Mouse (Mus musculus): Measurements from ENCODE around the gene Pet100. TPM values are rescaled to one million over a fixed set of nuclear protein-coding genes. Genes with fewer than 3 reads are reported as not detected.
A peak's percentile ranks its signal among the peaks of the same experiment; 100 is the strongest.

The Pet100 gene
- polyA plus RNA-seq, 1 experiment from 2014 or later = 104 TPM

GRCm38 (mm10) chr8:3594466-3594865 is 26.9 kb upstream of the Pet100 start:
- ATAC-seq (replicated peaks; ENCODE audit: insufficient number of reproducible peaks, insufficient read depth, low FRiP score, low read depth) = no peak
- Histone ChIP-seq H3K4me3 (no peak overlapping the region), H3K27ac (no peak overlapping the region), H3K4me2 (no peak overlapping the region), H3K36me3 (no peaks in the 10 kb centered on the region), H3K9me3 (replicated peaks) (no peaks in the 10 kb centered on the region), H3K27me3 (no peaks in the 10 kb centered on the region), H3K9ac (no peak overlapping the region), H3K4me1 (replicated peaks) (0 out of 2 replicates have a peak, but pooled peaks cover 4% of the 10 kb centered on the region)
- 85% methylated on average over 2 of the region's 2 CpGs for whole genome bisulfite sequencing

DNA sequence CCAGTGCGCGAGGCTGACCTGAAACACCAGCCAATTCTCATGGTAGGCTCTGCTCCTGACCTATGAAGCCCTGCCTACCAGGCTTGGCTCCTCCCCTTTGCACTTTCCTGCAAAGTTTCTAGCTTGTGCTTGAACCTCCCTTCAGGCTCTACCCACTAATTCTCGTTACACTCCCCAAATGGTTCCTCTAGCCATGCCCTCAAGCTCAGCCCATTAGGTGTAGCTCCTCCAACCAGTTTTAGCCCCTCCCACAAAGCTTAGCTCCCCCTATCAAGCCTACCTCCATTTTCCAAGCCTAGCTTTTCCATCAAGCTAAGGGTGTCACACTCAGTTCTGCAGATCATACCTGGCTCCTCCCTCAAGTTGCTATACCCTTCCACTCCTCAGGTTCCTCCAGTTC is 23.3 kb upstream of the Pet100 start:
- no peak for ATAC-seq (replicated peaks; ENCODE audit: insufficient number of reproducible peaks, insufficient read depth, low FRiP score, low read depth)
- Histone ChIP-seq H3K9ac (no peak overlapping the region), H3K4me1 (replicated peaks) (peaks cover 7% of the 10 kb centered on the region; the same call in 1 of the 2 replicates), H3K9me3 (replicated peaks) (no peaks in the 10 kb centered on the region), H3K4me3 (no peak overlapping the region), H3K36me3 (no peaks in the 10 kb centered on the region), H3K27me3 (no peaks in the 10 kb centered on the region), H3K4me2 (no peak overlapping the region), H3K27ac (no peak overlapping the region)
- WGBS = 62% methylated on average over 3 of the region's 3 CpGs

GRCm38 (mm10) chr8:3599219-3599618 is 22.1 kb upstream of the Pet100 start:
- Histone ChIP-seq H3K4me2 (no peak overlapping the region), H3K27ac (no peak overlapping the region), H3K9me3 (replicated peaks) (no peaks in the 10 kb centered on the region), H3K27me3 (no peaks in the 10 kb centered on the region), H3K4me1 (replicated peaks) (peaks cover 4% of the 10 kb centered on the region; the same call in 1 of the 2 replicates), H3K9ac (no peak overlapping the region), H3K4me3 (no peak overlapping the region), H3K36me3 (no peaks in the 10 kb centered on the region)
- ATAC-seq (replicated peaks; ENCODE audit: insufficient number of reproducible peaks, insufficient read depth, low FRiP score, low read depth) = no peak
- 69% methylated on average over 1 of the region's 1 CpGs for WGBS

DNA sequence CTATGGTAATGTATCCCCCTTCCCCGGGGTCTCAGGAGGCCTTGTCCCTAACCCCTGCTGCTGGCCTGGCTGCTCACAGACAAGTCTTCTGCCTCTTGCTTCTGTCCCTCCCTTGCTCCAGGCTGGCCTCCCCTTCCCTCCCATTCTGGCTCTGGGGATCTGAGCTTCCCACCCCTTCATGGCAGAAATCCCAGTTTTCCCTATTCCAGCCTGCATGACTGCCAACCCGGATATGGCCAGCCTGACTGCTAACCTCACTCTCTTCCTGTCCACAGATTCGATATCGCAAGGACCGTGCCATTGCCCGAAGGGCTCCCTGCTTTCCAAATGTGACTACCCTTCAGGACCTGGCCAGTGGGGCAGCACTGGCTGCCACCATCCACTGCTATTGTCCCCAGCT is 20.9 kb upstream of the Pet100 start:
- no peak overlapping the region for H3K27ac ChIP-seq
- no peak overlapping the region for H3K9ac ChIP-seq
- H3K9me3 ChIP-seq (replicated peaks) = no peaks in the 10 kb centered on the region
- no peak overlapping the region for H3K4me2 ChIP-seq
- H3K4me3 ChIP-seq = no peak overlapping the region
- H3K27me3 ChIP-seq = no peaks in the 10 kb centered on the region
- peaks cover 4% of the 10 kb centered on the region; the same call in 1 of the 2 replicates for H3K4me1 ChIP-seq (replicated peaks)
- 64% methylated on average over 6 of the region's 6 CpGs for WGBS
- no peak for ATAC-seq (replicated peaks; ENCODE audit: insufficient number of reproducible peaks, insufficient read depth, low FRiP score, low read depth)
- H3K36me3 ChIP-seq = no peaks in the 10 kb centered on the region

- Histone ChIP-seq H3K36me3 (no peaks in the 10 kb centered on the region), H3K4me2 (no peak overlapping the region), H3K9me3 (replicated peaks) (no peaks in the 10 kb centered on the region), H3K27ac (no peak overlapping the region), H3K4me3 (no peak overlapping the region), H3K4me1 (replicated peaks) (peaks cover 14% of the 10 kb centered on the region), H3K27me3 (no peaks in the 10 kb centered on the region), H3K9ac (no peak overlapping the region)
- no peak for ATAC-seq (replicated peaks; ENCODE audit: insufficient number of reproducible peaks, insufficient read depth, low FRiP score, low read depth)
- WGBS = 66% methylated on average over 13 of the region's 13 CpGs
These were observed 17.9 kb upstream of the Pet100 start for GRCm38 (mm10) chr8:3603439-3603838.

GRCm38 (mm10) chr8:3606593-3606992 is 14.8 kb upstream of the Pet100 start:
- Histone ChIP-seq H3K27me3 (no peaks in the 10 kb centered on the region), H3K9ac (no peak overlapping the region), H3K27ac (peak overlapping the region; percentile 27; the same call in 1 of the 2 replicates), H3K4me1 (replicated peaks) (peaks cover 22% of the 10 kb centered on the region), H3K4me3 (no peak overlapping the region), H3K36me3 (peaks cover 23% of the 10 kb centered on the region), H3K4me2 (peak overlapping the region; percentile 41), H3K9me3 (replicated peaks) (no peaks in the 10 kb centered on the region)
- 39% methylated on average over 16 of the region's 16 CpGs for WGBS
- 0 out of 2 replicates have a peak, but pooled peaks have one; percentile 39 for ATAC-seq (replicated peaks; ENCODE audit: insufficient number of reproducible peaks, insufficient read depth, low FRiP score, low read depth)

GRCm38 (mm10) chr8:3607822-3608221 is 13.5 kb upstream of the Pet100 start:
- Histone ChIP-seq H3K4me1 (replicated peaks) (peaks cover 22% of the 10 kb centered on the region), H3K4me2 (no peak overlapping the region), H3K9ac (no peak overlapping the region), H3K27ac (no peak overlapping the region), H3K36me3 (peaks cover 34% of the 10 kb centered on the region), H3K9me3 (replicated peaks) (no peaks in the 10 kb centered on the region), H3K27me3 (no peaks in the 10 kb centered on the region), H3K4me3 (no peak overlapping the region)
- 82% methylated on average over 7 of the region's 7 CpGs for WGBS
- ATAC-seq (replicated peaks; ENCODE audit: insufficient number of reproducible peaks, insufficient read depth, low FRiP score, low read depth) = no peak

GRCm38 (mm10) chr8:3609046-3609815 is 12.1 kb upstream of the Pet100 start:
- Histone ChIP-seq H3K36me3 (peaks cover 48% of the 10 kb centered on the region), H3K27me3 (no peaks in the 10 kb centered on the region), H3K27ac (no peak overlapping the region), H3K4me3 (no peak overlapping the region), H3K4me2 (no peak overlapping the region), H3K4me1 (replicated peaks) (peaks cover 22% of the 10 kb centered on the region), H3K9me3 (replicated peaks) (no peaks in the 10 kb centered on the region), H3K9ac (no peak overlapping the region)
- 67% methylated on average over 12 of the region's 12 CpGs for WGBS
- no peak for ATAC-seq (replicated peaks; ENCODE audit: insufficient number of reproducible peaks, insufficient read depth, low FRiP score, low read depth)

DNA sequence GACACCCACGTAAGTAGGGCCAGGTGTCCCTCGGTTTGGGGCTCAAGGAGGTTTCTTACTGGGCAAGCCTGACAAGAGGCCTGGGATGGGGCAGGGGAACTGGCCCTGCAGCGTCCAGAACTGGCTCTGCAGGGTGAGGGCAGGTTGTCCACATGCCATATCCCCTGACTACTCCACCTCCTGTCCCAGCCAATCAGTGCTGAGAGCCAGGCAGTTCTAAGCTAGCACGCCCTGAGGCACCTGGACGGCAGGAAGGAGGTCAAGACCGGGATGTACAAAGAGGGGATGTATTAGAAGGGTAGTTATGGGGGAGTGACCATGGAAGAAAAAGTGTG is 11.6 kb upstream of the Pet100 start:
- H3K4me3 ChIP-seq = no peak overlapping the region
- 84% methylated on average over 6 of the region's 6 CpGs for WGBS
- peaks cover 54% of the 10 kb centered on the region for H3K36me3 ChIP-seq
- H3K4me2 ChIP-seq = no peak overlapping the region
- no peaks in the 10 kb centered on the region for H3K9me3 ChIP-seq (replicated peaks)
- H3K27me3 ChIP-seq = no peaks in the 10 kb centered on the region
- no peak for ATAC-seq (replicated peaks; ENCODE audit: insufficient number of reproducible peaks, insufficient read depth, low FRiP score, low read depth)
- no peak overlapping the region for H3K9ac ChIP-seq
- H3K4me1 ChIP-seq (replicated peaks) = peaks cover 22% of the 10 kb centered on the region
- no peak overlapping the region for H3K27ac ChIP-seq

- H3K4me2 ChIP-seq = peak overlapping the region; percentile 84
- no peak for ATAC-seq (replicated peaks; ENCODE audit: insufficient number of reproducible peaks, insufficient read depth, low FRiP score, low read depth)
- H3K4me3 ChIP-seq = peak overlapping the region; percentile 86
- H3K9me3 ChIP-seq (replicated peaks) = no peaks in the 10 kb centered on the region
- WGBS = 58% methylated on average over 8 of the region's 8 CpGs
- no peak overlapping the region for H3K27ac ChIP-seq
- H3K36me3 ChIP-seq = peaks cover 14% of the 10 kb centered on the region
- no peaks in the 10 kb centered on the region for H3K27me3 ChIP-seq
- H3K9ac ChIP-seq = no peak overlapping the region
- peaks cover 18% of the 10 kb centered on the region for H3K4me1 ChIP-seq (replicated peaks)
These were observed 771 bp downstream of the Pet100 start for GRCm38 (mm10) chr8:3622119-3622518.

- Histone ChIP-seq H3K9ac (no peak within 1 kb of the TSS), H3K4me2 (no peak within 1 kb of the TSS), H3K36me3 (no peaks in the 10 kb centered on the region), H3K4me3 (no peak within 1 kb of the TSS), H3K27ac (no peak within 1 kb of the TSS), H3K27me3 (no peaks in the 10 kb centered on the region; the same call in 1 of the 2 replicates), H3K9me3 (replicated peaks) (no peaks in the 10 kb centered on the region), H3K4me1 (replicated peaks) (peaks cover 11% of the 10 kb centered on the region)
- ATAC-seq (replicated peaks; ENCODE audit: insufficient number of reproducible peaks, insufficient read depth, low FRiP score, low read depth) = no peak
- WGBS = 67% methylated on average over 1 of the region's 1 CpGs
These were observed 4.1 kb downstream of the Pet100 start, which contains the start of gene Pcp2 for GRCm38 (mm10) chr8:3625445-3625844. Gene Pcp2, minus strand, starts transcription at chr8:3625545.

DNA sequence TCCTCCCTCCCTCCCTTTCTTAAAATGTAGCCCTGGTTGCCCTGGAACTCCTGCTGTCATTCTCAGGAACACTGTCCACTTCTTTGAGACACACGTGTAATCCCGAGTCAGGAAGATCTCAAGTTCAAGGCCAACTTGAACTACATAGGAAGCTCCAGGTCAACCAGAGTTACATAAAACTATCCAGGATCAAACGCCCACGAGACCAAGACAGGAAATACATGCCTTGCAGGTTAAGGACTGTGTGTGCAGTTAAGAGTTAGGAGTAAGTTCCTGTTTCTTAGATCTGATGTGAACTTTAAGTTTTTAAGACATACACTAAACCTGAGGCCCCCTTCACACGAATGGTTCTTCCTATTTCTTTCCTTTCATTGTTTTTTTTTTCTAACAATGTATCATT is 5.6 kb downstream of the Pet100 start:
- 45% methylated on average over 5 of the region's 5 CpGs for WGBS
- H3K4me1 ChIP-seq (replicated peaks) = peaks cover 16% of the 10 kb centered on the region
- H3K4me3 ChIP-seq = no peak overlapping the region
- H3K9me3 ChIP-seq (replicated peaks) = no peaks in the 10 kb centered on the region
- H3K36me3 ChIP-seq = no peaks in the 10 kb centered on the region
- no peak for ATAC-seq (replicated peaks; ENCODE audit: insufficient number of reproducible peaks, insufficient read depth, low FRiP score, low read depth)
- no peak overlapping the region for H3K27ac ChIP-seq
- no peak overlapping the region for H3K9ac ChIP-seq
- no peaks in the 10 kb centered on the region; the same call in 1 of the 2 replicates for H3K27me3 ChIP-seq
- no peak overlapping the region for H3K4me2 ChIP-seq

Measured in heart, embryonic 15.5 days (tissue).